Mouse (Mus musculus) inflammation-experienced regulatory T-cells (primary cell): ENCODE data around the gene Arhgdib. TPM values are rescaled to one million over a fixed set of nuclear protein-coding genes. Genes with fewer than 3 reads are reported as not detected.

Experiments
- polyA plus RNA-seq, 2 experiments: library from polyadenylated mRNA; unstranded; fragments of 100-300 nt; shearing (Covaris generic); gene quantifications; one replicate each; pipeline ENCODE4 v1.2.1; 2017

The Arhgdib gene
- 1,000 to 10,000 TPM; 2,036 to 2,387 TPM for polyA plus RNA-seq

DNA sequence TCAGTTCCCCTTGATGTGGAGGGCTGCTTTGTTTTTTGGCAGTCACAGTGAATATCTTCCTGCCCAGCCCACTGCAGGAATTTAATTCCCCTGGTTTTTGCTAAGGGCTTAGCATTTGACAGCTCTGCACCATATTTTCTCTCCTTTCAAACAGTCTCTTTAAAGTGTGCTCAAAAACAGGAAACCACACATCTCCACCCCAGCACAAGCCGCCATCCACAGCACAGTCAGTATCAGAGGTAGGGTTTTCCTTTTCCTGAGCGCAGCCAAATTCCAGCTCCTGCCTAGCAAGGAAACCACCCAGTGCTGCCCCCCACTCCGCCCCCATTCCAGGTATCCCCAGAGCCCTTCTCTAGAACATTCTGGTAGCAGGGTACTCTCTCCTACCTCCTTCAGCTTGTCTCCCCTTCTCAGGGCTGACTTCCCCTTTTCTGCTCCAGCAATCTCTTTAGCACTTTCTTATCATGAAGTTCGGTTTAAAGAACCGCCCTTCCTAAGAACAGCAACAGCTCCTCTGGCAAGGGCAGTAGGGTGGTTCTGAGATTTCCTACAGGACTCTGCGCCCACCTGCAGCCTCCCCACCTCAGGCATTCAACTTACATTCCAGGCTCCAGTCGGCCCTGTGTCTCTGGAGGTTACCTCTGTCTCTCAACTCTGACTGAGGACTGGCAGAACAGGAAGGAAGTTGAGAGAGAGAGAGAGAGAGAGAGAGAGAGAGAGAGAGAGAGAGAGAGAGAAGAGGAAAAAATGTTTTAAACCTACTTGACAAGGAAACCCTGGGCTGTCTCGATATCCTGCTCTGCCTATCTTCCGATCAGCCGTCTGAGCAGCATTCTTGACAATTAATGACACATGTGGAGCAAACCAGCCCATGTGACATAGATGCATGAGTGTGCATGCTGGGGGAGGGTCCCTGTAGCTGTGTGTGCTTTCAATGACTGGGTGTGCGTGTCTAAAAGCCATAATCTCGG, at the start of gene Arhgdib:
Gene Arhgdib, minus strand, starts transcription at position 849 of the 971 bp plus-strand sequence.

DNA sequence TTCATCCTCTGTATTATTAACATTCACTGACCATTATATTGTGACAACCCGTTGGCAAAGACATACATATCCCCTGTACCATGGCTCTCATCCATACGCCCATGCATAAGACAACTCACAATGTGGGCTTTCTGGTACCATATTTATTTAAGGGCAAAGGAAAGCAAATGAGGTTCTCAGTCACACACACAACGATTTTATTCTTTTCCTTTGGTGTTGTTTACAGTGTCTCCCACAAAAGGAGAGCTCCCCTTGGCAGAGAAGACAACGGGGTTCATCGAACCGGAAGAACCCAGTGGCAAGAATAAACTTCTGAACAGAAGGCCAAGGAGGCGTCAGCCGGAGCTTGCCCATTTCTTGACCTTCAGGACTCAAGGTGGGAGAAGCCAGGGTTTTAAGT, 18.2 kb downstream of the Arhgdib start, which contains the start of gene Pde6h:
Gene Pde6h, plus strand, starts transcription at position 301 of the 400 bp plus-strand sequence.

DNA sequence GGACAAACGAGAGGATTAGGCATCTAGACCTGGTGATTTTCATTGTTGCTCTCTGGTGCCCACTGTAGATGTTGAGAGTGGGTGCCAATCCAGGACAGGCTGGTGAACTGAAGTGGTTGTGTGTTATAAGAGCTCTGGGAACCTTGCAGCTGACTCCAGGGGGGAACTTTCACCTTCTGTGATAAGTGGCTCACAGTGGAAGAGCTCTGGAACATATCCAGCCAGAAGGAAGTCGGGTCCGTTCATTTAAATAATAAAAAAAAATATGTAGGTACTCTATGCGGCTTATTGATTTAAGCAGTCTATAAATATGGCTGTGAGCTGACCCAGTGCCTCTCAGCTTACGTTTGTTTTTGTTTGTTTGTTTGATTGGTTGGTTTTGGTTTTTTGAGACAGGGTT, 19.6 kb downstream of the Arhgdib start, which contains the start of gene Erp27:
Gene Erp27, minus strand, starts transcription at position 101 of the 400 bp plus-strand sequence.

DNA sequence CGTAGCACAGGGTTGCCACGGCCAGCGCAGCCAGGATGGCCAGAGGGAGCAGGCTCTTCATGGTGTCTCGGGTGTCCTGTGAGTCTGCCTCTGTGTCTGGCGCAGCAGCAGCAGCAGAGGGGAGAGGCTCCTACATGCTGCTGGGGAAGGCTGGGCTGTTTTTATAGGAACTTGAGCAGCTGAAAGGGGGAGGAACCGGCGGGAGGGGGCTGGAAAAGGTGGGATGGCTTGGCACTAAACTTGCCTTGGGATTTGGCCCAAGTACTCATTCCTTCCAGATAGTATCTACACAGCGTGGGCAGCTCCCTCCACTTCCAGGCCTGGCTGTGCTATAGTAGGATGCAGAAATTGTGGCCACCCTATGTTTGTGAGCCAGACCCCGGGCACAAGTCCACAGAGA, 66.0 kb downstream of the Arhgdib start, which contains the start of gene Mgp:
Gene Mgp, minus strand, starts transcription at position 154 of the 400 bp plus-strand sequence.

Other genes with a start within 250 kb of the Arhgdib start
- gene Gucy2c, start 160.1 kb downstream of the Arhgdib start, polyA plus RNA-seq = under 1 TPM in 1 of 2 experiments, not detected in 1; 0.28 TPM
- 1 to 10 TPM; 1.5 to 1.6 TPM for gene Hist4h4, start 137.5 kb downstream of the Arhgdib start, polyA plus RNA-seq
- 100 to 1,000 TPM; 142 to 168 TPM for gene H2afj, start 133.7 kb downstream of the Arhgdib start, polyA plus RNA-seq
- gene BC049715, start 114.3 kb downstream of the Arhgdib start, polyA plus RNA-seq = 1 to 10 TPM; 3.4 to 4.0 TPM
- gene Wbp11, start 113.7 kb downstream of the Arhgdib start, polyA plus RNA-seq = 100 to 1,000 TPM; 104 to 132 TPM
- gene Smco3, start 106.4 kb downstream of the Arhgdib start, polyA plus RNA-seq = not detected
- gene Art4, start 84.2 kb downstream of the Arhgdib start, polyA plus RNA-seq = 1 to 10 TPM; 1.9 to 3.8 TPM
- not detected for gene Mgp, start 66.1 kb downstream of the Arhgdib start, polyA plus RNA-seq
- 1 to 10 TPM; 1.8 TPM for gene Erp27, start 19.7 kb downstream of the Arhgdib start, polyA plus RNA-seq
- 1 to 10 TPM in 1 of 2 experiments, under 1 TPM in 1; 0.42 to 1.6 TPM for gene Pde6h, start 18.1 kb downstream of the Arhgdib start, polyA plus RNA-seq
- under 1 TPM in 1 of 2 experiments, not detected in 1; 0.17 TPM for gene Rerg, start 228.6 kb upstream of the Arhgdib start, polyA plus RNA-seq